Mouse (Mus musculus) testis, adult 2 months (tissue): ENCODE data around the gene Foxp4.

Experiments used
- CTCF ChIP-seq: fragments of 200-500 bp; IDR thresholded peaks from 2 replicates; pipeline ENCODE4 v1.5.1; 2012; ENCODE audit warnings: low read depth, mild to moderate bottlenecking, inconsistent platforms, low read length, moderate library complexity; ENCODE audit not compliant: control insufficient read depth, insufficient read depth, insufficient replicate concordance
- POLR2A ChIP-seq: fragments of 200-500 bp; IDR thresholded peaks from 2 replicates; pipeline ENCODE4 v1.6.1; 2012; ENCODE audit warnings: low read depth, mild to moderate bottlenecking, inconsistent platforms, low read length, moderate library complexity; ENCODE audit not compliant: control insufficient read depth

DNA sequence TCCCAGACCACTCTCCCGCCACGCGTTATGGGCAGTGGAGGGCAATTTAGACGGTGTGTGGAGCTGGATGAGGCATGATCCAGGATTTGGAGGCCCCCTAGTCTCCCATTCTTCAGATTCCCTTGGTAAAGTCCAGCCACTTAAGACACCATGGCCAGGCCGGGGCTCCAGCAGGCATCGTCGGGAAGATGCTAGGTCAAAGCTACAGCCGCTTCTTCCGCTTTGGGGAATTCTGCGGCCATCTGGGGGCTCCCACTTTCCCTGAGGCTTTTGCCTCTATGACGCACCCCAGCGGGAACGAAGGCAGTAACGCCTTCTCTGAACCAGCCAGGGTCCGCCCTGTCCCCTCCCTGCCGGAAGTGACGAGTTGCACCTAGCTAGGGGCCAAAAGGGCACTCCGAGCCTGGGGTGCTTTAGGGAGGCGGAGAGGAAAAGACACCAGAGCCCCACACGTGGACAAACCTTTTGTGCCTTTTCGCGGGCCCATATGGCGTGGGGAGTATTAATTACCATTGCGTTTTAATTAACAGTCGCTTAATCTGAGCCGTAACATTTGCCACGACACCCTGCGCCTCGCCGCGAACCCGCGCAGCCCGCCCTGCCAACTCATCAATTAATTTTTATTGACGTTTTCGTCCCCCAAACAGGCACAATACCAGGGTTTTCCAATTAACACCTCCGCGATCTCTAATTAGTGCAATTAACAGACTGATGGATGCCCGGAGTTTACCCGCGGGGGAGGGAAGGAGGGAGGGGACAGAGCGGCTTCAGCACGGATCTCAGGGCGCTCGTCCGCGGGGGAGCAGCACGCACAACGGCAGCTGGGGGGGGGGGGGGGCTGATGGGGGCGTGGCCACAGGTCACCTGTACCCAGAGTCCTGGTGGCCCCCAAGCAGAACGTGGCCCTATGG is 15.1 kb downstream of the Foxp4 start:
- TF ChIP-seq CTCF (no peak), POLR2A (no peak)
